Mouse (Mus musculus): ENCODE measurements around the gene Emg1.

GRCm38 (mm10) chr6:124757351-124757880 lies 45.4 kb upstream of the Emg1 start:
- TF ChIP-seq CTCF (IDR thresholded peaks at IDR 0.05; ENCODE audit: low read depth), result no peak
- TF ChIP-seq EP300 (optimal IDR thresholded peaks at IDR 0.05), result no peak
